Mouse (Mus musculus) stomach, embryonic 16.5 days (tissue): ENCODE measurements at regions not wholly inside any gene's neighbourhood (a gene's known extent, or its start where the extent isn't known, plus 50 kb on each side); places are given as distances from the start of the nearest gene placed in this dataset.

Source experiments
- ATAC-seq: fragments of 200-750 bp; cut with Nextera tagmentation; 2 replicates; pipeline ENCODE4 v1.8.0; 2017; ENCODE audit warnings: moderate number of reproducible peaks, moderate TSS enrichment; ENCODE audit not compliant: insufficient read depth, low FRiP score
- H3K27ac ChIP-seq: fragments of 300-500 bp; sonication (generic); 2 replicates; pipeline ENCODE4 v1.5.1; 2014; ENCODE audit warnings: low read length
- H3K27me3 ChIP-seq: fragments of 300-500 bp; sonication (generic); 2 replicates; pipeline ENCODE4 v1.6.1; 2014; ENCODE audit warnings: low read length, control low read depth, mixed read lengths; ENCODE audit not compliant: control insufficient read depth, insufficient read depth
- H3K36me3 ChIP-seq: fragments of 300-500 bp; sonication (generic); 2 replicates; pipeline ENCODE4 v1.6.1; 2014; ENCODE audit warnings: low read length; ENCODE audit not compliant: control insufficient read depth, insufficient read depth
- H3K4me1 ChIP-seq: fragments of 300-500 bp; sonication (generic); 2 replicates; pipeline ENCODE4 v1.6.1; 2014; ENCODE audit warnings: low read length, control low read depth, mixed read lengths; ENCODE audit not compliant: control insufficient read depth, insufficient read depth
- H3K4me2 ChIP-seq: fragments of 300-500 bp; sonication (generic); 2 replicates; pipeline ENCODE4 v1.6.1; 2014; ENCODE audit warnings: low read depth, low read length, mixed read lengths
- H3K4me3 ChIP-seq: fragments of 300-500 bp; sonication (generic); replicated peaks from 2 replicates; pipeline ENCODE4 v1.5.1; 2014; ENCODE audit warnings: mild to moderate bottlenecking, low read length
- H3K9ac ChIP-seq: fragments of 300-500 bp; sonication (generic); 2 replicates; pipeline ENCODE4 v1.6.1; 2014; ENCODE audit warnings: low read length
- H3K9me3 ChIP-seq: fragments of 300-500 bp; sonication (generic); replicated peaks from 2 replicates; pipeline ENCODE4 v1.6.1; 2016; ENCODE audit warnings: low read length, control low read depth; ENCODE audit not compliant: control insufficient read depth
- WGBS: fragments of 180-500 bp; shearing (Covaris S2); extraction: QIAGEN DNeasy Blood & Tissue Kit; methylation state at CpG from one replicate; pipeline ENCODE4 v1.1.7; 2014; 5-methylcytosine and 5-hydroxymethylcytosine counted together

GRCm38 (mm10) chr12:58556741-58557140 is 287.7 kb upstream of the Clec14a start:
- Histone ChIP-seq H3K27me3 (no peaks in the 10 kb centered on the region), H3K4me3 (no peak overlapping the region), H3K4me1 (no peaks in the 10 kb centered on the region; the same call in 1 of the 2 replicates), H3K4me2 (no peak overlapping the region), H3K9ac (no peak overlapping the region), H3K27ac (no peak overlapping the region), H3K9me3 (no peaks in the 10 kb centered on the region), H3K36me3 (no peaks in the 10 kb centered on the region)
- WGBS, result 50% methylated on average over 4 of the region's 4 CpGs
- no peak for ATAC-seq

- H3K27me3 ChIP-seq, result no peaks in the 10 kb centered on the region
- H3K4me2 ChIP-seq, result no peak overlapping the region
- no peaks in the 10 kb centered on the region for H3K36me3 ChIP-seq
- no peak overlapping the region for H3K27ac ChIP-seq
- ATAC-seq, result peak; percentile 21; the same call in 1 of the 2 replicates
- no peaks in the 10 kb centered on the region for H3K9me3 ChIP-seq
- no peak overlapping the region for H3K9ac ChIP-seq
- no peak overlapping the region for H3K4me3 ChIP-seq
- WGBS, result 69% methylated on average over 1 of the region's 1 CpGs
- no peaks in the 10 kb centered on the region; the same call in 1 of the 2 replicates for H3K4me1 ChIP-seq
Measured at GRCm38 (mm10) chr12:58556060-58556459, 287.0 kb upstream of the Clec14a start.

- Histone ChIP-seq H3K4me1 (no peaks in the 10 kb centered on the region), H3K4me2 (no peak overlapping the region), H3K27me3 (no peaks in the 10 kb centered on the region), H3K9ac (no peak overlapping the region), H3K27ac (no peak overlapping the region), H3K4me3 (no peak overlapping the region), H3K9me3 (no peaks in the 10 kb centered on the region), H3K36me3 (no peaks in the 10 kb centered on the region)
- ATAC-seq, result no peak
- 41% methylated on average over 9 of the region's 9 CpGs for WGBS
Measured at GRCm38 (mm10) chr12:58550859-58551761, 282.0 kb upstream of the Clec14a start.

GRCm38 (mm10) chr12:58545832-58546538 is 276.9 kb upstream of the Clec14a start:
- H3K4me2 ChIP-seq, result no peak overlapping the region
- no peak for ATAC-seq
- WGBS, result 71% methylated on average over 4 of the region's 4 CpGs
- H3K4me1 ChIP-seq, result no peaks in the 10 kb centered on the region
- no peak overlapping the region for H3K4me3 ChIP-seq
- no peaks in the 10 kb centered on the region for H3K9me3 ChIP-seq
- no peak overlapping the region for H3K27ac ChIP-seq
- H3K27me3 ChIP-seq, result no peaks in the 10 kb centered on the region
- H3K36me3 ChIP-seq, result no peaks in the 10 kb centered on the region
- H3K9ac ChIP-seq, result no peak overlapping the region

- no peak overlapping the region for H3K9ac ChIP-seq
- ATAC-seq, result no peak
- no peaks in the 10 kb centered on the region for H3K27me3 ChIP-seq
- no peaks in the 10 kb centered on the region for H3K4me1 ChIP-seq
- no peaks in the 10 kb centered on the region for H3K36me3 ChIP-seq
- no peak overlapping the region for H3K4me3 ChIP-seq
- H3K4me2 ChIP-seq, result no peak overlapping the region
- no peaks in the 10 kb centered on the region for H3K9me3 ChIP-seq
- 85% methylated on average over 4 of the region's 4 CpGs for WGBS
- H3K27ac ChIP-seq, result no peak overlapping the region
Measured at GRCm38 (mm10) chr12:58544862-58545261, 275.8 kb upstream of the Clec14a start.

GRCm38 (mm10) chr12:58538305-58538719 is 269.2 kb upstream of the Clec14a start:
- no peaks in the 10 kb centered on the region for H3K36me3 ChIP-seq
- peak; percentile 60; the same call in 1 of the 2 replicates for ATAC-seq
- no peaks in the 10 kb centered on the region for H3K4me1 ChIP-seq
- 31% methylated on average over 5 of the region's 5 CpGs for WGBS
- no peaks in the 10 kb centered on the region for H3K9me3 ChIP-seq
- no peak overlapping the region for H3K9ac ChIP-seq
- no peak overlapping the region for H3K27ac ChIP-seq
- no peak overlapping the region for H3K4me3 ChIP-seq
- no peaks in the 10 kb centered on the region for H3K27me3 ChIP-seq
- H3K4me2 ChIP-seq, result no peak overlapping the region

- Histone ChIP-seq H3K9me3 (no peaks in the 10 kb centered on the region), H3K4me1 (no peaks in the 10 kb centered on the region), H3K27ac (no peak overlapping the region), H3K27me3 (no peaks in the 10 kb centered on the region), H3K4me3 (no peak overlapping the region), H3K36me3 (no peaks in the 10 kb centered on the region), H3K9ac (no peak overlapping the region), H3K4me2 (no peak overlapping the region)
- no peak for ATAC-seq
- WGBS, result 60% methylated on average over 7 of the region's 8 CpGs
Measured at GRCm38 (mm10) chr12:58537833-58538232, 268.7 kb upstream of the Clec14a start.

GRCm38 (mm10) chr12:58536381-58536992 is 267.4 kb upstream of the Clec14a start:
- Histone ChIP-seq H3K27me3 (no peaks in the 10 kb centered on the region), H3K4me2 (no peak overlapping the region), H3K4me1 (no peaks in the 10 kb centered on the region), H3K4me3 (no peak overlapping the region), H3K9me3 (no peaks in the 10 kb centered on the region), H3K9ac (no peak overlapping the region), H3K27ac (no peak overlapping the region), H3K36me3 (no peaks in the 10 kb centered on the region)
- WGBS, result 79% methylated on average over 7 of the region's 7 CpGs
- no peak for ATAC-seq

- Histone ChIP-seq H3K4me1 (no peaks in the 10 kb centered on the region), H3K4me3 (no peak overlapping the region), H3K27ac (no peak overlapping the region), H3K4me2 (no peak overlapping the region), H3K36me3 (no peaks in the 10 kb centered on the region), H3K9me3 (no peaks in the 10 kb centered on the region), H3K27me3 (no peaks in the 10 kb centered on the region), H3K9ac (no peak overlapping the region)
- 26% methylated on average over 3 of the region's 3 CpGs for WGBS
- no peak for ATAC-seq
Measured at GRCm38 (mm10) chr12:58530306-58530705, 261.2 kb upstream of the Clec14a start.
